Mouse (Mus musculus) kidney, embryonic 16.5 days (tissue): ENCODE data around the gene Adamtsl1. TPM values are rescaled to one million over a fixed set of nuclear protein-coding genes. Genes with fewer than 3 reads are reported as not detected.

Experiments
- ATAC-seq: fragments of 200-750 bp; cut with Nextera tagmentation; 2 replicates; pipeline ENCODE4 v1.8.0; 2017; ENCODE audit warnings: moderate TSS enrichment; ENCODE audit not compliant: low FRiP score, low TSS enrichment
- H3K27ac ChIP-seq: fragments of 300-500 bp; sonication (generic); 2 replicates; pipeline ENCODE4 v1.5.1; 2014; ENCODE audit warnings: low read length
- H3K27me3 ChIP-seq: fragments of 300-500 bp; sonication (generic); 2 replicates; pipeline ENCODE4 v1.6.1; 2014; ENCODE audit warnings: low read length, control low read depth, mixed read lengths; ENCODE audit not compliant: insufficient read depth
- H3K36me3 ChIP-seq: fragments of 300-500 bp; sonication (generic); 2 replicates; pipeline ENCODE4 v1.6.1; 2014; ENCODE audit warnings: low read length, control low read depth, mixed read lengths; ENCODE audit not compliant: insufficient read depth
- H3K4me1 ChIP-seq: fragments of 300-500 bp; sonication (generic); 2 replicates; pipeline ENCODE4 v1.6.1; 2014; ENCODE audit warnings: low read length, control low read depth, mixed read lengths; ENCODE audit not compliant: insufficient read depth
- H3K4me2 ChIP-seq: fragments of 300-500 bp; sonication (generic); replicated peaks from 2 replicates; pipeline ENCODE4 v1.6.1; 2014; ENCODE audit warnings: low read depth, low read length
- H3K4me3 ChIP-seq: fragments of 300-500 bp; sonication (generic); 2 replicates; pipeline ENCODE4 v1.5.1; 2014; ENCODE audit warnings: mild to moderate bottlenecking, low read length
- H3K9ac ChIP-seq: fragments of 300-500 bp; sonication (generic); replicated peaks from 2 replicates; pipeline ENCODE4 v1.6.1; 2014; ENCODE audit warnings: low read length
- H3K9me3 ChIP-seq: fragments of 300-500 bp; sonication (generic); 2 replicates; pipeline ENCODE4 v1.6.1; 2016; ENCODE audit warnings: low read length, control low read depth
- WGBS: fragments of 180-500 bp; shearing (Covaris S2); extraction: QIAGEN DNeasy Blood & Tissue Kit; methylation state at CpG from one replicate; pipeline ENCODE4 v1.1.7; 2014; 5-methylcytosine and 5-hydroxymethylcytosine counted together
- polyA plus RNA-seq: library from polyadenylated mRNA; unstranded; fragments of >200 nt; fragmentation: Nextera tagmentation; extraction: Ambion mirVana; gene quantifications from 2 replicates; pipeline ENCODE4 v1.2.1, GENCODE M21; 2015

The Adamtsl1 gene
- polyA plus RNA-seq, 1 experiment from 2014 or later: 18.1 TPM

- Histone ChIP-seq H3K27ac (no peak overlapping the region), H3K4me1 (no peaks in the 10 kb centered on the region), H3K9ac (no peak overlapping the region), H3K9me3 (no peaks in the 10 kb centered on the region), H3K36me3 (no peaks in the 10 kb centered on the region), H3K4me3 (no peak overlapping the region), H3K4me2 (no peak overlapping the region), H3K27me3 (no peaks in the 10 kb centered on the region)
- ATAC-seq: no peak
- 36% methylated on average over 8 of the region's 8 CpGs for WGBS
These were observed 526.9 kb downstream of the Adamtsl1 start for GRCm38 (mm10) chr4:86040921-86041320.

- ATAC-seq: no peak
- no peaks in the 10 kb centered on the region for H3K9me3 ChIP-seq
- no peaks in the 10 kb centered on the region for H3K36me3 ChIP-seq
- H3K27me3 ChIP-seq: no peaks in the 10 kb centered on the region
- no peak overlapping the region for H3K9ac ChIP-seq
- no peak overlapping the region for H3K4me2 ChIP-seq
- no peak overlapping the region for H3K27ac ChIP-seq
- no peaks in the 10 kb centered on the region for H3K4me1 ChIP-seq
- no peak overlapping the region for H3K4me3 ChIP-seq
- 86% methylated on average over 6 of the region's 6 CpGs for WGBS
These were observed 531.5 kb downstream of the Adamtsl1 start for GRCm38 (mm10) chr4:86045448-86045847.

- Histone ChIP-seq H3K4me3 (no peak overlapping the region), H3K4me1 (no peaks in the 10 kb centered on the region), H3K4me2 (no peak overlapping the region), H3K36me3 (no peaks in the 10 kb centered on the region), H3K9me3 (no peaks in the 10 kb centered on the region), H3K27me3 (no peaks in the 10 kb centered on the region), H3K27ac (no peak overlapping the region), H3K9ac (no peak overlapping the region)
- 43% methylated on average over 6 of the region's 6 CpGs for WGBS
- ATAC-seq: peak; percentile 54; the same call in 1 of the 2 replicates
These were observed 531.9 kb downstream of the Adamtsl1 start for GRCm38 (mm10) chr4:86045876-86046275.

- H3K4me3 ChIP-seq: no peak overlapping the region
- no peak overlapping the region for H3K4me2 ChIP-seq
- H3K27ac ChIP-seq: no peak overlapping the region
- no peaks in the 10 kb centered on the region for H3K36me3 ChIP-seq
- no peaks in the 10 kb centered on the region for H3K9me3 ChIP-seq
- no peaks in the 10 kb centered on the region for H3K4me1 ChIP-seq
- WGBS: 57% methylated on average over 1 of the region's 1 CpGs
- no peak for ATAC-seq
- H3K9ac ChIP-seq: no peak overlapping the region
- no peaks in the 10 kb centered on the region for H3K27me3 ChIP-seq
These were observed 532.9 kb downstream of the Adamtsl1 start for GRCm38 (mm10) chr4:86046881-86047280.

GRCm38 (mm10) chr4:86053487-86054237 lies 539.7 kb downstream of the Adamtsl1 start:
- peak; percentile 98 for ATAC-seq
- Histone ChIP-seq H3K9me3 (no peaks in the 10 kb centered on the region), H3K9ac (peak overlapping the region; percentile 58), H3K27me3 (no peaks in the 10 kb centered on the region), H3K27ac (peak overlapping the region; percentile 16; the same call in 1 of the 2 replicates), H3K36me3 (no peaks in the 10 kb centered on the region), H3K4me2 (peak overlapping the region; percentile 58), H3K4me1 (no peaks in the 10 kb centered on the region; the same call in 1 of the 2 replicates), H3K4me3 (peak overlapping the region; percentile 47)
- WGBS: under 1% methylated on average over 20 of the region's 20 CpGs

- Histone ChIP-seq H3K9ac (no peak overlapping the region), H3K27me3 (no peaks in the 10 kb centered on the region), H3K4me1 (peaks cover 5% of the 10 kb centered on the region; the same call in 1 of the 2 replicates), H3K36me3 (no peaks in the 10 kb centered on the region), H3K4me3 (no peak overlapping the region), H3K4me2 (no peak overlapping the region), H3K9me3 (no peaks in the 10 kb centered on the region), H3K27ac (no peak overlapping the region)
- 90% methylated on average over 4 of the region's 4 CpGs for WGBS
- no peak for ATAC-seq
These were observed 546.6 kb downstream of the Adamtsl1 start for GRCm38 (mm10) chr4:86060614-86061013.

GRCm38 (mm10) chr4:86068376-86068775 lies 554.4 kb downstream of the Adamtsl1 start:
- H3K27ac ChIP-seq: no peak overlapping the region
- H3K9me3 ChIP-seq: no peaks in the 10 kb centered on the region
- H3K27me3 ChIP-seq: no peaks in the 10 kb centered on the region
- H3K36me3 ChIP-seq: no peaks in the 10 kb centered on the region
- H3K4me2 ChIP-seq: no peak overlapping the region
- ATAC-seq: no peak
- H3K4me3 ChIP-seq: no peak overlapping the region
- H3K4me1 ChIP-seq: peaks cover 6% of the 10 kb centered on the region; the same call in 1 of the 2 replicates
- 82% methylated on average over 5 of the region's 5 CpGs for WGBS
- no peak overlapping the region for H3K9ac ChIP-seq

- peak; percentile 51 for ATAC-seq
- peaks cover 6% of the 10 kb centered on the region; the same call in 1 of the 2 replicates for H3K4me1 ChIP-seq
- 55% methylated on average over 13 of the region's 13 CpGs for WGBS
These were observed 555.1 kb downstream of the Adamtsl1 start for GRCm38 (mm10) chr4:86068875-86069718.

GRCm38 (mm10) chr4:86074871-86075270 lies 560.9 kb downstream of the Adamtsl1 start:
- Histone ChIP-seq H3K9ac (no peak overlapping the region), H3K4me2 (no peak overlapping the region), H3K27ac (0 out of 2 replicates have a peak overlapping the region, but pooled peaks have one; percentile 14), H3K36me3 (no peaks in the 10 kb centered on the region), H3K4me1 (no peaks in the 10 kb centered on the region), H3K27me3 (no peaks in the 10 kb centered on the region), H3K4me3 (no peak overlapping the region), H3K9me3 (no peaks in the 10 kb centered on the region)
- WGBS: 27% methylated on average over 1 of the region's 1 CpGs
- ATAC-seq: no peak

More at GRCm38 (mm10) chr4:86068875-86069718, 555.1 kb downstream of the Adamtsl1 start:
- Histone ChIP-seq H3K9ac (no peak overlapping the region), H3K27me3 (no peaks in the 10 kb centered on the region), H3K4me2 (no peak overlapping the region), H3K36me3 (no peaks in the 10 kb centered on the region), H3K9me3 (no peaks in the 10 kb centered on the region), H3K4me3 (no peak overlapping the region), H3K27ac (no peak overlapping the region)
